Mouse (Mus musculus) forebrain, embryonic 10.5 days (tissue): ENCODE measurements around the gene Dnm3. TPM values are rescaled to one million over a fixed set of nuclear protein-coding genes. Genes with fewer than 3 reads are reported as not detected.

ENCODE experiments used
- DNase-seq: peaks from one replicate; pipeline ENCODE4 v3.0.0-alpha.2; 2017; ENCODE audit warnings: low spot score; ENCODE audit errors: extremely low spot score
- H3K27ac ChIP-seq: fragments of 300-500 bp; sonication (generic); 2 replicates; pipeline ENCODE4 v1.5.1; 2016; ENCODE audit warnings: mild to moderate bottlenecking
- H3K27me3 ChIP-seq: fragments of 300-500 bp; sonication (generic); 2 replicates; pipeline ENCODE4 v1.6.1; 2016; ENCODE audit warnings: mild to moderate bottlenecking; ENCODE audit not compliant: poor library complexity, severe bottlenecking
- H3K36me3 ChIP-seq: fragments of 300-500 bp; sonication (generic); replicated peaks from 2 replicates; pipeline ENCODE4 v1.6.1; 2016; ENCODE audit warnings: mild to moderate bottlenecking, moderate library complexity
- H3K4me1 ChIP-seq: fragments of 300-500 bp; sonication (generic); 2 replicates; pipeline ENCODE4 v1.6.1; 2016
- H3K4me3 ChIP-seq: fragments of 300-500 bp; sonication (generic); 2 replicates; pipeline ENCODE4 v1.5.1; 2016; ENCODE audit warnings: mild to moderate bottlenecking, moderate library complexity
- H3K9me3 ChIP-seq: fragments of 300-500 bp; sonication (generic); 2 replicates; pipeline ENCODE4 v1.6.1; 2016; ENCODE audit warnings: mild to moderate bottlenecking, moderate library complexity
- WGBS: fragments of 180-500 bp; shearing (Covaris S2); methylation state at CpG from one replicate; pipeline ENCODE4 v1.1.7; 2016; 5-methylcytosine and 5-hydroxymethylcytosine counted together
- polyA plus RNA-seq: library from polyadenylated mRNA; unstranded; fragments of >200 nt; fragmentation: Nextera tagmentation; extraction: Ambion mirVana; gene quantifications from 2 replicates; pipeline ENCODE4 v1.2.1, GENCODE M21; 2016

The Dnm3 gene
- polyA plus RNA-seq, 1 experiment from 2014 or later = 2.6 TPM

GRCm38 (mm10) chr1:162149730-162150129 lies 328.1 kb downstream of the Dnm3 start:
- WGBS = 89% methylated on average over 3 of the region's 3 CpGs

DNA sequence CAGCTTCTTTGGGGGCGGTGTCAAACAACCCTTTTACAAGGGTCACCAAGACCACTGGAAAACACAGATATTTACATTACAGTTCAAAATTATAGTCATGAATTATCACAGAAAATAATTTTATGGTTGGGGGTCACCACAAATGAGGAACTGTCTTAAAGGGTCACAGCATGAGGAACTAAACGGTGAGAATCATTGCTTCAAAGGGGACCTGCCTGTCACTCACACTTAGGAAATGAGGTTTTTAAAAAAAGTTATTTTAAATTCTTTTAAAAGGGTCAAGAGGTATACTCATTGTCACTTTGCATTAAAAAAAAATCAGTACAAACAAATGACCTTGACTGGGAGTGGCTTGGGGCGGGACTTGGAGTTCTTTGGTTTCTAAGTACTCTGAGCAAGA lies 330.3 kb downstream of the Dnm3 start:
- no peaks in the 10 kb centered on the region for H3K36me3 ChIP-seq
- H3K9me3 ChIP-seq = no peaks in the 10 kb centered on the region
- no peaks in the 10 kb centered on the region for H3K27me3 ChIP-seq
- WGBS = 91% methylated on average over 3 of the region's 3 CpGs
- H3K27ac ChIP-seq = no peak overlapping the region
- no peak overlapping the region for H3K4me3 ChIP-seq
- peaks cover 8% of the 10 kb centered on the region; the same call in 1 of the 2 replicates for H3K4me1 ChIP-seq
- no peak for DNase-seq

More at GRCm38 (mm10) chr1:162149730-162150129, 328.1 kb downstream of the Dnm3 start:
- H3K4me3 ChIP-seq = no peak overlapping the region
- no peaks in the 10 kb centered on the region for H3K4me1 ChIP-seq
- no peaks in the 10 kb centered on the region for H3K9me3 ChIP-seq
- H3K27me3 ChIP-seq = no peaks in the 10 kb centered on the region
- DNase-seq = no peak
- no peak overlapping the region for H3K27ac ChIP-seq
- no peaks in the 10 kb centered on the region for H3K36me3 ChIP-seq

DNA sequence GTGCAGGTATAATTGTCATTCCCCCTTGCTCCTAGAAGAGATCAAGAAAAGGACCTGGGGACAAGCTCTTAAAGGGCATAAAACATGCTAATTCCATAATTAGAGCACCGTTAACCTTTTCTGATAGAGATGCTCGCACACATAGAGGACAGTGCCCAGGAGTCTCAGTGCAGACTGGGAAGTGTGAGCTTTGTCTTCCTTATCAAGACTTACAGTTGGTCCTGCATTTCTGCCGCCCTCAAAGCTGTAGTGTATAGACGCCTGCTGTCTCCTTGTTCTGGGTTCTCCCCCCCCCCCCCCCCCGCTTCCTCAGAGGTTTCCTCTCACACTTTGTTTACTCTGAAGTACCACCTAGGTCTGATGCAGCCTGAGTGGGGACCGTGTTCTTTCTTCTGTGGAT lies 332.1 kb downstream of the Dnm3 start:
- H3K27ac ChIP-seq = no peak overlapping the region
- peaks cover 8% of the 10 kb centered on the region; the same call in 1 of the 2 replicates for H3K4me1 ChIP-seq
- H3K4me3 ChIP-seq = no peak overlapping the region
- no peaks in the 10 kb centered on the region for H3K27me3 ChIP-seq
- no peaks in the 10 kb centered on the region for H3K9me3 ChIP-seq
- WGBS = 68% methylated on average over 6 of the region's 6 CpGs
- no peaks in the 10 kb centered on the region for H3K36me3 ChIP-seq
- no peak for DNase-seq

DNA sequence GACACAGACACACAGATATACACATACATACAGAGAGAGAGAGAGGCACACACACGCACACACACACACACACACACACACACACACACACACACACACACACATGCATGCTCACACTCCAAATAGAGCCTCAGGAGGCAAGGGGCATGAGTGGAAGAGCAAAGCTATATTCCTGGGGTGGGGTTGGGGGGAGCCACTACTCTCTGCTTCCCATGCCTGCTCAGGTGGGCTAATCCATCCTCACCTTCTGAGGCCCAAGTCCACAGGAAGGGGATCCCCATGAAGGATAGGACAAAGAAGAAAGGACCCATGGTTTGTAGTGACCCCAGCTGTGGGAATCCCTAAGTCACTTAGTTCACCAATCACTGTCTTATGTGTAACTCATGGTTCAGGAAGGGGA lies 332.8 kb downstream of the Dnm3 start:
- DNase-seq = no peak
- 89% methylated on average over 1 of the region's 1 CpGs for WGBS
- peaks cover 8% of the 10 kb centered on the region; the same call in 1 of the 2 replicates for H3K4me1 ChIP-seq

GRCm38 (mm10) chr1:162143974-162144912 lies 333.6 kb downstream of the Dnm3 start:
- Histone ChIP-seq H3K27me3 (no peaks in the 10 kb centered on the region), H3K27ac (no peak overlapping the region), H3K4me1 (peaks cover 8% of the 10 kb centered on the region; the same call in 1 of the 2 replicates), H3K4me3 (no peak overlapping the region), H3K9me3 (no peaks in the 10 kb centered on the region), H3K36me3 (no peaks in the 10 kb centered on the region)
- DNase-seq = no peak
- WGBS = 82% methylated on average over 6 of the region's 6 CpGs

More for the DNA sequence above, 332.8 kb downstream of the Dnm3 start:
- H3K9me3 ChIP-seq = no peaks in the 10 kb centered on the region
- H3K27ac ChIP-seq = no peak overlapping the region
- no peak overlapping the region for H3K4me3 ChIP-seq
- no peaks in the 10 kb centered on the region for H3K36me3 ChIP-seq
- no peaks in the 10 kb centered on the region for H3K27me3 ChIP-seq

- H3K9me3 ChIP-seq = no peaks in the 10 kb centered on the region
- 90% methylated on average over 7 of the region's 7 CpGs for WGBS
- peaks cover 8% of the 10 kb centered on the region; the same call in 1 of the 2 replicates for H3K4me1 ChIP-seq
- no peaks in the 10 kb centered on the region for H3K27me3 ChIP-seq
- H3K27ac ChIP-seq = no peak overlapping the region
- no peak overlapping the region for H3K4me3 ChIP-seq
- no peak for DNase-seq
- no peaks in the 10 kb centered on the region for H3K36me3 ChIP-seq
These were observed 335.5 kb downstream of the Dnm3 start for GRCm38 (mm10) chr1:162142285-162142684.

- Histone ChIP-seq H3K36me3 (no peaks in the 10 kb centered on the region), H3K27ac (peak overlapping the region; percentile 42), H3K4me1 (peaks cover 21% of the 10 kb centered on the region), H3K4me3 (no peak overlapping the region), H3K27me3 (no peaks in the 10 kb centered on the region), H3K9me3 (no peaks in the 10 kb centered on the region)
- DNase-seq = no peak
- WGBS = 57% methylated on average over 4 of the region's 4 CpGs
These were observed 341.5 kb downstream of the Dnm3 start for GRCm38 (mm10) chr1:162136328-162136727.

DNA sequence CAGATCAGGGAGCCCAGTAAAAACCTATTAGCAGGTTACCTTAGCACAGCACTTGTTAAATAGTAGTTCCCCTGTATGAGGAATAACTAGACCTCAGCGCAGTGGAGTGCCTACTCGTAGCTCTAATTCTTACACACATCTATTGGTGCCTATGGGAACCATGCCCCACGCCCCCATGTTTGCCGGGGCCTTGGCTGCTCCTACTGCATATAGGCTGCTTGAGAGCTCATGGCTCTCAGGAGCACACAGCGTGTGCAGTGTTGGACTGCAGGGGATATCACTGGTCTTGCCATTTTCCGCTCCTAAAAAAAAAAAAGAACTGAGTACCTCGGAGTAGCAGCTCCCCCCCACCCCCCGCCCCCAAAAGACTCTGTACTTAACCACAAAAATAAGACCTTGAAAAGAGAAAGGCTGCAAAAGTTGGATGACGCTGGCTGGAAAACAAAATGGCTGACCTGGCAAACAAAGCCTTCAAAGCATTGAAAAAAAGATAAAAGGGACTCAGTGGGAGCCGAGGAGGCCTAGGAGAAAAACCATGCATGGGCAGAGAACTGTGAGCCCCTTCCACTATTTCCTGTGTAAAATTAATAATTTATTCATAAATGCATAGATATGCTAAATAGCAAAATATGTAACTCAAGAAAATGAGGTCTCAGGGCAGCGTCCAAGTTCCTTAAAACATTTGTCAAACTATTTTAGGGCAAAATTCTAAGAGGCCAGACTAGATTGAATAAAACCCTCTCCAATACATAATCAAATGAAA lies 342.2 kb downstream of the Dnm3 start:
- WGBS = 73% methylated on average over 11 of the region's 11 CpGs
- no peak for DNase-seq
- H3K9me3 ChIP-seq = no peaks in the 10 kb centered on the region
- H3K4me1 ChIP-seq = peaks cover 21% of the 10 kb centered on the region
- H3K27me3 ChIP-seq = no peaks in the 10 kb centered on the region
- H3K27ac ChIP-seq = peak overlapping the region; percentile 83
- no peaks in the 10 kb centered on the region for H3K36me3 ChIP-seq
- H3K4me3 ChIP-seq = no peak overlapping the region

DNA sequence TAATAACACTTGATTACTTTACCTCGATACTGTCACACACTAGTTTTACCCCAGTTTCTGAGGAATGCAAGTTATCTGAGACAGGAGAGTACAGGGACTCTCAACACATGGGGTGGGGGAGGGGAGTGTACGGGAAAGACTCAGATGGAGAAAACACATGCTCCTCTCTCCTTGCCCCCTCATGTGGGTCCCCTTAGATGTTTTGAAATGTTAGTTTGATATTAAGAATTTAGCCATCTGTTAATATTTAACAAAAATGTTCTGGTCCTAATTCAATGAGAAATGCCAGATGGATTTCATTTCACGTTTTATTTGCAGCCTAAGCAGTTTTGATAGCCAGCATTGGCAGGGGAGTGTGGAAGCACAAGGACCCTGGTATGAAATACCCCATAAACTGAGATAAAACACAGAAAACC lies 343.2 kb downstream of the Dnm3 start:
- H3K27me3 ChIP-seq = no peaks in the 10 kb centered on the region
- no peaks in the 10 kb centered on the region for H3K9me3 ChIP-seq
- DNase-seq = no peak
- no peaks in the 10 kb centered on the region for H3K36me3 ChIP-seq
- 70% methylated on average over 3 of the region's 3 CpGs for WGBS
- no peak overlapping the region for H3K27ac ChIP-seq
- H3K4me1 ChIP-seq = peaks cover 21% of the 10 kb centered on the region
- H3K4me3 ChIP-seq = no peak overlapping the region

GRCm38 (mm10) chr1:162132908-162133641 lies 344.8 kb downstream of the Dnm3 start:
- H3K4me3 ChIP-seq = no peak overlapping the region
- H3K36me3 ChIP-seq = no peaks in the 10 kb centered on the region
- no peak overlapping the region for H3K27ac ChIP-seq
- no peaks in the 10 kb centered on the region for H3K9me3 ChIP-seq
- H3K4me1 ChIP-seq = peaks cover 21% of the 10 kb centered on the region
- WGBS = 92% methylated on average over 8 of the region's 8 CpGs
- DNase-seq = no peak
- no peaks in the 10 kb centered on the region for H3K27me3 ChIP-seq

- Histone ChIP-seq H3K4me3 (no peak overlapping the region), H3K9me3 (no peaks in the 10 kb centered on the region), H3K27me3 (no peaks in the 10 kb centered on the region), H3K27ac (no peak overlapping the region), H3K4me1 (peaks cover 15% of the 10 kb centered on the region), H3K36me3 (no peaks in the 10 kb centered on the region)
- no peak for DNase-seq
- WGBS = 81% methylated on average over 8 of the region's 8 CpGs
These were observed 350.7 kb downstream of the Dnm3 start for GRCm38 (mm10) chr1:162126856-162127792.
